Mouse (Mus musculus) liver, embryonic 13.5 days (tissue): ENCODE results near the gene Hspa1b. TPM values are rescaled to one million over a fixed set of nuclear protein-coding genes. Genes with fewer than 3 reads are reported as not detected.
"Not testable (repeated sequence)": the region's sequence is repeated elsewhere in the genome, so short reads cannot be mapped to it uniquely, and the experiment has no call there.

Experiments used
- ATAC-seq: fragments of 200-750 bp; cut with Nextera tagmentation; 2 replicates; pipeline ENCODE4 v1.8.0; 2017; ENCODE audit warnings: low read depth, mild to moderate bottlenecking, moderate number of reproducible peaks, moderate library complexity
- DNase-seq: peaks from one replicate; pipeline ENCODE4 v3.0.0; 2022
- H3K27ac ChIP-seq: fragments of 300-500 bp; sonication (generic); 2 replicates; pipeline ENCODE4 v1.5.1; 2015; ENCODE audit warnings: moderate library complexity, mild to moderate bottlenecking, inconsistent platforms
- H3K27me3 ChIP-seq: fragments of 300-500 bp; sonication (generic); 2 replicates; pipeline ENCODE4 v1.6.1; 2015; ENCODE audit warnings: mild to moderate bottlenecking, inconsistent platforms
- H3K36me3 ChIP-seq: fragments of 300-500 bp; sonication (generic); 2 replicates; pipeline ENCODE4 v1.6.1; 2015; ENCODE audit warnings: mild to moderate bottlenecking, inconsistent platforms
- H3K4me1 ChIP-seq: fragments of 300-500 bp; sonication (generic); replicated peaks from 2 replicates; pipeline ENCODE4 v1.6.1; 2015; ENCODE audit warnings: inconsistent platforms
- H3K4me2 ChIP-seq: fragments of 300-500 bp; sonication (generic); 2 replicates; pipeline ENCODE4 v1.6.1; 2015; ENCODE audit warnings: inconsistent platforms, mild to moderate bottlenecking, moderate library complexity
- H3K4me3 ChIP-seq: fragments of 300-500 bp; sonication (generic); replicated peaks from 2 replicates; pipeline ENCODE4 v1.5.1; 2015; ENCODE audit warnings: mild to moderate bottlenecking, inconsistent platforms
- H3K9ac ChIP-seq: fragments of 300-500 bp; sonication (generic); 2 replicates; pipeline ENCODE4 v1.6.1; 2015; ENCODE audit warnings: mild to moderate bottlenecking, inconsistent platforms
- H3K9me3 ChIP-seq: fragments of 300-500 bp; sonication (generic); replicated peaks from 2 replicates; pipeline ENCODE4 v1.6.1; 2016; ENCODE audit warnings: inconsistent platforms
- WGBS: fragments of 180-500 bp; shearing (Covaris S2); methylation state at CpG from one replicate; pipeline ENCODE4 v1.1.7; 2015; ENCODE audit not compliant: insufficient replicate concordance; 5-methylcytosine and 5-hydroxymethylcytosine counted together
- polyA plus RNA-seq: library from polyadenylated mRNA; unstranded; fragments of >200 nt; fragmentation: Nextera tagmentation; extraction: Ambion mirVana; gene quantifications from 2 replicates; pipeline ENCODE4 v1.2.1, GENCODE M21; 2015

The Hspa1b gene
- polyA plus RNA-seq: 0.07 and 0.15 TPM in 2 replicates

DNA sequence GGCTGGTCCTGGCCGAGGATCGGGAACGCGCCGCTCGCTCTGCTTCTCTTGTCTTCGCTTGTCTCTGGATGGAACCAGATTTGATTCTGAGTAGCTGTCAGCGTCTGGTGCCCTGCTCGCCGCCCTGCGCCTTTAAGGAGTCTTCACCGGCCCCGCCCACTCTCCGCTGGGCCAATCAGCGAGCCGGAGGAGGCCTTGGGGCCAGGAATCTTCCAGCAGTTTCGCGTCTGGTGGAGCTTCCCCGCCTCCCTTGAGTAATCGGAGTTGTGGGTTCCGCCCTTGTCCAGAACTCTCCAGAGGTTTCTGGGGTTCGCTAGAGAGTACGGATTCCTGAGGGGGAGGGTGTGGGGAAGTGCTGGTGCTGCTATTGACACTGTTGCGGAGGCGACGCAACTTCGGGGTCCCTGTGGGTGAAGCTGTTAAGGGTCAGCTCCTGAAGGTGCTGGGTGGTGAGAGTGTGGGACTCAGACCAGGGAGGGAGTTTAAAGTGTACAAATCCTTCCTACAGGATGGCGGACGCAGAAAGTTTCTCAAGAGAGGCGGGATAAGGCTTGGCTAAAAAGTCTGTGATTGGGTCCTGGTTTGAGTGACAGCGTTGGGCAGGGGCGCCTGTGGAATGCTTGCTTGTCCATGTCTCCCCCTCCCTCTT, at the start of gene Hspa1b:
Hspa1b (minus strand) TSS at position 109 of the 649 bp plus-strand sequence.
- Histone ChIP-seq H3K9ac (peak within 1 kb of the TSS; percentile 72), H3K4me1 (peaks cover 15% of the 10 kb centered on the region), H3K4me2 (peak within 1 kb of the TSS; percentile 85), H3K27ac (peak within 1 kb of the TSS; percentile 79), H3K27me3 (peaks cover 74% of the 10 kb centered on the region), H3K4me3 (peak within 1 kb of the TSS; percentile 58)
- H3K9me3 ChIP-seq, H3K36me3 ChIP-seq: not testable (repeated sequence)
- under 1% methylated on average over 32 of the region's 32 CpGs for WGBS
- peak; percentile 81 for DNase-seq
- peak; percentile 88 for ATAC-seq

DNA sequence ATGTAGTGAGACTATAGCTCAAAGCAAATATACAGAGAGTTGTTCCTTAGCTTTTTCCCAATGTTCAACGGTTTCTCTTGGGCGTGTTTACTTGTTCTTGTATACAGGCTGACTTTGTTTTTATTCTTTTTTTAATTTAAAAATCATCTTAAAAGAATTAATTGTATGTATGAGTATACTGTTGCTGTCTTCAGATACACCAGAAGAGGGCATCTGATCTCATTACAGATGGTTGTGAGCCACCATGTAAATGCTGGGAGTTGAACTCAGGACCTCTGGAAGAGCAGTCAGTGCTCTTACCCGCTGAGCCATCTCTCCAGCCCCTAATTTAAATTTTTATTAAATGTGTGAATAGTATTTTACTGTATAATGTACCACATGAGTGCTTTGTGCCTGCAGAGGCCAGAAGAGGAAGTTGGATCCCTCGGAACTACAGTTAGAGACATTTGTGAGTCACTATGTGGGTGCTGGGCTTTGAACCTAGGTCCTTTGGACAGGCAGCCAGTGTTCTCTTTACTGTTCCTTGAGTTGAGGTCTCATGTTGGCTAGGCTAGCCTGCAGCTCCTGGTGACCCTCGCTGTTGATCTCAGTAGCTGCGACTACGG, 48.5 kb upstream of the Hspa1b start:
- no peak overlapping the region for H3K4me3 ChIP-seq
- H3K27ac ChIP-seq: no peak overlapping the region
- H3K4me2 ChIP-seq: no peak overlapping the region
- DNase-seq (no peak), ATAC-seq (no peak)
- H3K27me3 ChIP-seq: no peaks in the 10 kb centered on the region
- H3K9me3 ChIP-seq: no peaks in the 10 kb centered on the region
- peaks cover 85% of the 10 kb centered on the region for H3K36me3 ChIP-seq
- no peak overlapping the region for H3K9ac ChIP-seq
- H3K4me1 ChIP-seq: peaks cover 26% of the 10 kb centered on the region
- WGBS: 90% methylated on average over 7 of the region's 7 CpGs

DNA sequence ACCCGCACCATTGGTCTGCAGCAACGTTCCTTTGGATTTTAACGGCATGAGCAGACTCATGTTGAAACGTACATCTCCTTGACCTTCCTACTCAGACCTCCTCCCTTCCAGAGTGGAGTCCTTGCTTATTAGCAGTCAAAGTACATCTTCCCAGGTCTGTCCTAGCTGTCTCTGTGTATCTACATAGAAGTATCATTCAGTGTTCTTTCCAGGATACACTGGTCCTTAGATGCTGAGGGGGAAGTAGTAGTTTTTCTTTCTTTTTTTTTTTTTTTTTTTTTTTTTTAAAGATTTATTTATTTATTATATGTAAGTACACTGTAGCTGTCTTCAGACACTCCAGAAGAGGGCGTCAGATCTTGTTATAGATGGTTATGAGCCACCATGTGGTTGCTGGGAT, 46.9 kb upstream of the Hspa1b start:
- not testable (repeated sequence) for H3K9me3 ChIP-seq, H3K9ac ChIP-seq, H3K27me3 ChIP-seq, H3K27ac ChIP-seq, DNase-seq, ATAC-seq, H3K4me3 ChIP-seq, H3K4me2 ChIP-seq
- peaks cover 30% of the 10 kb centered on the region for H3K4me1 ChIP-seq
- H3K36me3 ChIP-seq: peaks cover 69% of the 10 kb centered on the region
- 83% methylated on average over 4 of the region's 5 CpGs for WGBS

DNA sequence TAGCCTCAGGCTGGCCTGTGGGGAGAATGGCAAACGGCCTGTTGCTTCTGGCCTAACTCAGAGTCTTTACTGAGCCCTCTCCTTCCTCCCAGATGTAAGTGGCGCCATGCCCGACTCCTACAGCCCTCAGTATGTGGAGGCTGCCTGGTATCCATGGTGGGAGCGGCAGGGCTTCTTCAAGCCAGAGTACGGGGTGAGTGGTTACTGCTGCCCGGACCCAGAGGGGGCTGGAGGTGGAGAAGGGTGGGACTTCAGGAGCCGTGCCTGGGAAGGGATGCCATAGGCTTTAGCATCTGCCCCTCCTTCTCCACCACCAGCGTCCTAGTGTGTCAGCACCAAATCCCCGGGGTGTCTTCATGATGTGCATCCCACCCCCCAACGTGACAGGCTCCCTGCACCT, 46.1 kb upstream of the Hspa1b start:
- 91% methylated on average over 10 of the region's 10 CpGs for WGBS
- Histone ChIP-seq H3K9me3 (no peaks in the 10 kb centered on the region), H3K27me3 (no peaks in the 10 kb centered on the region), H3K4me1 (peaks cover 30% of the 10 kb centered on the region), H3K36me3 (peaks cover 62% of the 10 kb centered on the region), H3K4me2 (no peak overlapping the region), H3K4me3 (no peak overlapping the region), H3K27ac (peak overlapping the region; percentile 53; the same call in 1 of the 2 replicates), H3K9ac (no peak overlapping the region)
- no peak for DNase-seq
- no peak for ATAC-seq

DNA sequence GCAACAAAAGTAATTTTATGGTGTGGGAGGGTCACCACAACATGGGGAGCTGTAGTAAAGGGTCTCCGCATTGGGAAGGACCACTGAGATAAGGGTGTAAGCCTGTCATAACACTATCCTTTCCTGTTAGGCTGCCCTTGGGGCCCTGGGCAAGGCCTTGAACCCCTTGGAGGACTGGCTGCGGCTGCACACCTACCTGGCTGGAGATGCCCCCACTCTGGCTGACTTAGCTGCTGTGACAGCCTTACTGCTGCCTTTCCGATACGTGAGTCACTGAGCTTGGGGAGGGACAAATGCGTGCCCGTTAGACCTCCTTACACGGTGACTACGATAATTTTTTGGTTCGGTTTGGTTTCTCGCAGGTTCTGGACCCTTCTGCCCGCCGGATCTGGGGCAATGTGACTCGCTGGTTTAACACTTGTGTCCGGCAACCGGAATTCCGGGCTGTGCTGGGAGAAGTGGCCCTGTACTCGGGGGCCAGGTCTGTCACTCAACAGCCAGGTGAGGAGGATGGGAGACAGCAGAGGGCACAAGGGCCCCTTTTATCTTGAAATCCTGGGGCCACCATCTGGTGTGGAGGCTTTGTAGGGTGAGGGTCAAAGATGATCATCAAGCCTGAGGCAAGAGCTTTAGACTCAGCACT, 45.2 kb upstream of the Hspa1b start:
- peak overlapping the region; percentile 85 for H3K4me2 ChIP-seq
- ATAC-seq: no peak
- peak overlapping the region; percentile 42 for H3K9ac ChIP-seq
- no peak for DNase-seq
- H3K4me3 ChIP-seq: no peak overlapping the region
- no peaks in the 10 kb centered on the region for H3K27me3 ChIP-seq
- H3K27ac ChIP-seq: peak overlapping the region; percentile 97; the same call in 1 of the 2 replicates
- no peaks in the 10 kb centered on the region for H3K9me3 ChIP-seq
- 85% methylated on average over 17 of the region's 17 CpGs for WGBS
- H3K4me1 ChIP-seq: peaks cover 40% of the 10 kb centered on the region
- peaks cover 55% of the 10 kb centered on the region for H3K36me3 ChIP-seq

DNA sequence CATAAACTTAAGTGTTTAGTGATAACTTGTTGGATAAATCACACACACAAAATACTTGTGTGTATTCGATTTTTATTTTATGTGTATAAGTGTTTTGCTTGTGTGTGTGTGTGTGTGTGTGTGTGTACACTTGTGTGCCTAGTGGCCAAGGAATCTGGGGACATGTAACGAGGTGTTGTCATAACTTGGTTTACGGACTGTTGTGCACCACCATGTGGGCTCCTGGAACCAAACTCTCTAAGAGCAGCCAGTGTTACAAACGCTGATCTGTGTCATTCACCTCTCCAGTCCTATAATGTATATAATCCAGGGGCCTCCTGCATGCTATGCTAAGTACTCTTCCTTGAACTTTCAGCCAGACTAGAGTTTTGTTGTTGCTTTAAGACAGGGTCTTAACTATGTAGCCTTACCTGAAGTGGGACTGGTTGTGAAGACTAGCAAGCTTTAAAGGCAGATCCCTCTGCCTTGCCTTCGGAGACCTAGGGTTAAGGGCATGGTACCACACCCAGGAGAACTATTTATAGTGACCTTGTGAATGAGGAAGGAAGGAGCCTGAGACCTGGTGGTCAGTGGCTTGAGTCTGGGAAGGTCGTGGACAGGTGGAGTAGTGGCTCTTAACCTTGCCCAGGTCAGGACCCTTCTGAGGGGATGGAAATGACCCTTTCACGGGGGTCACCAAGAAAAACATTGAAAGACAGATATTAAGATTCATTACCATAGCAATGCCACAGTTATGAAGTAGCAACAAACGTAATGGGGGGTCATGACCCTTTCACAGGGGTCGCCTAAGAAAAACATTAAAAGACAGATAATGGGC, 44.2 kb upstream of the Hspa1b start:
- H3K27ac ChIP-seq: peak overlapping the region; percentile 97
- H3K4me2 ChIP-seq: peak overlapping the region; percentile 85
- WGBS: 40% methylated on average over 9 of the region's 9 CpGs
- H3K36me3 ChIP-seq: peaks cover 55% of the 10 kb centered on the region
- H3K9me3 ChIP-seq: no peaks in the 10 kb centered on the region
- H3K4me3 ChIP-seq: peak overlapping the region; percentile 79
- H3K27me3 ChIP-seq: no peaks in the 10 kb centered on the region
- H3K4me1 ChIP-seq: peaks cover 49% of the 10 kb centered on the region
- no peak for DNase-seq
- peak overlapping the region; percentile 91 for H3K9ac ChIP-seq
- no peak for ATAC-seq

DNA sequence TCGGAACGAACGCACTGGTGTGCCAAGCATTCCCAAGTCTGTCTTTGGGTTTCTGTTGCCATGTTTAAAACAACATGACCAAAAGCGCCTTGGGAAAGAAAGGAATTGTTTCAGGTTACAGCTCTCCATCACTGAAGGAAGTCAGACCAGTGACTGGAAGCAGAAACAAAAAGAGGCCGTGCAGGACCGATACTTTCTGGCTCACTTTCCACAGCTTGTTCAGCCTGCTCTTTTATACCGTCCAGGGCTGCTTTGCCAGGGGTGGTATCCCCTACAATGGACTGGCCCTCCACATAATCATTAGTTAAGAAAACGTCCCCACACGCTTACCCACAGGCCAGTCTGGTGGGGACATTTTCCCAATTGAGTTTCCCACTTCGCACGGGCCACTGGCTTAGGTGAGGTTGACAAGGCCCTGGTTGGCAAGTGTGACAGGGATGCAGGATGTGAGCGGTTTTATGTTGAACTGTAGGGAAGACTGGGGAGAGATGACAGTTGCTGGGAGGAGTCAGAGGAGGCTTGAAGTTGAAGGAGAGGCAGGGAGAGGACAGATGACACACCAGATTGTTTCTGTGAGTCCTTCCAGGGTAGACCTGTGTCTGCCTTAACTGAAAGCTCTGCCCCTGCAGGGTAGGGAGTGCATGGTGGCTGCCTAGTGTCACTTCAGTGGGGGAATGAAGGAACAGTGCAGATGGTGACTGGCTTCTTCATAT, 43.3 kb upstream of the Hspa1b start:
- H3K36me3 ChIP-seq: peaks cover 55% of the 10 kb centered on the region
- peak overlapping the region; percentile 91 for H3K9ac ChIP-seq
- no peaks in the 10 kb centered on the region for H3K9me3 ChIP-seq
- WGBS: 2% methylated on average over 12 of the region's 12 CpGs
- H3K27ac ChIP-seq: peak overlapping the region; percentile 97
- H3K4me2 ChIP-seq: peak overlapping the region; percentile 85
- peak; percentile 56 for DNase-seq
- peaks cover 58% of the 10 kb centered on the region for H3K4me1 ChIP-seq
- H3K27me3 ChIP-seq: no peaks in the 10 kb centered on the region
- peak overlapping the region; percentile 79 for H3K4me3 ChIP-seq
- peak; percentile 44 for ATAC-seq

DNA sequence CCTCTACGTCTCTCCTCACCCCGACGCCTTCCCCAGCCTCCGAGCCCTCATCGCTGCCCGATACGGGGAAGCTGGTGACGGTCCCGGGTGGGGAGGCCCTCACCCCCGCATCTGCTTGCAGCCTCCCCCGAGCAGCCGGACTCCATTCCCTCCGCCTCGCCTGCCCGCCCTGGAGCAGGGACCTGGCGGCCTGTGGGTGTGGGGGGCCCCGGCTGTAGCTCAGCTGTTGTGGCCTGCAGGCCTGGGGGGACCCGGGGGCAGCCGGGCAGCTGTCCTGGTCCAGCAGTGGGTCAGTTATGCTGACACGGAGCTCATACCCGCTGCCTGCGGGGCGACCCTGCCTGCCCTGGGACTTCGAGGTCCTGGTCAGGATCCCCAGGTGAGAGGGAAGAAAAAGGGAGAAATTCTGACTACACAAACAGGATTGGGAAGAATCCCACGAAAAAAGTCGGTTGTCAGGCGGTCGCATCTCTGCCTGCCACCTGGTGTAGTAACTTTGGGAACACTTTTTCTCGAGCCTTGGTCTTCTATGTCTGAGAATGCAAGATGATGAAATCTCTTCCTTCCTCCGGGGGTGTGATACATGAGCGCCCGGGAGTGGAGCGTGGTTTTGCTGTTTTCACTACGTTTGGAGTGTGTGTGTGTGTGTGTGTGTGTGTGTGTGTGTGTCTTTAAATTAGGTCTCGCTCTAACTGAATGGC, 42.6 kb upstream of the Hspa1b start:
- peaks cover 66% of the 10 kb centered on the region for H3K4me1 ChIP-seq
- H3K9ac ChIP-seq: peak overlapping the region; percentile 91
- peak overlapping the region; percentile 79 for H3K4me3 ChIP-seq
- peak overlapping the region; percentile 85 for H3K4me2 ChIP-seq
- peak; percentile 19 for ATAC-seq
- no peaks in the 10 kb centered on the region for H3K9me3 ChIP-seq
- no peak for DNase-seq
- H3K27ac ChIP-seq: peak overlapping the region; percentile 97
- H3K36me3 ChIP-seq: peaks cover 55% of the 10 kb centered on the region
- no peaks in the 10 kb centered on the region for H3K27me3 ChIP-seq
- under 1% methylated on average over 35 of the region's 35 CpGs for WGBS

DNA sequence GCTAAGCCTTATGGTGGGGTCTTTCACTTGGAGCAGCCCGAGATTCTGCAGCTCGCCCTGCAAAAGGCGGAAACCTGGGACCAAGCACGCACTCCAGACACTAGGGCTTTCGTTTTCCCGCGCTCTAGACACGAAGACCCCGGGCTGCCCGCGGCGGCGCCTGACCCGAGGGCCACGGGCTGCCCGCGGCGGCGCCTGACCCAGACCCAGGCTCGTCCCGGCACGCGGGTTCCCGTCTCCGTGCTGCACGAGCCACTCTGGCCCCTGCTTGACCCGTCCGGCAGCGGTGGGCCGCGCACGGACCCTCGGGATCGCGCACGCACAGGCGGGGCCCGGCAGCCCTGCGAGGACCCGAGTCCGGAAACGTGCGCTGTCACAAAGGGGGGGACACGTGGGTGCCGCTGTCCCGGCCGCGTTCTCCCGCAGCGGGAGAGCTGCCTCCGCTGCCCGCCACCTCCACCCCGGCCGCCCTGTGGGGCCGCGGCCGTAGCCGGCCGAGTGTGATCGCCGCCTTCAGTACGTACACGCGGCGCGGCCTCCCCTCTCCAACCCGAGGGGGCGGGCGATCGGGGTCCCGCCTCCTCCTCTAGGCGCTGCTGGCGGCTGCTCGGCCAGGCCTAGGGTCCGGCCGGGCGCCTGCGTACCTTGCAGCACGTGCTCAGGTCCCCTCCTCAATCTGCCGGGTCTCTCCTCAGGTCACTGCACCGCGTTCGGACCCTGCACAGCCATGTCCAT, 41.8 kb upstream of the Hspa1b start, which contains the start of gene Vars:
Vars (plus strand) TSS at position 271 of the 735 bp plus-strand sequence.
- peak; percentile 75 for ATAC-seq
- WGBS: under 1% methylated on average over 83 of the region's 83 CpGs
- peaks cover 71% of the 10 kb centered on the region for H3K4me1 ChIP-seq

More for the DNA sequence above, 41.8 kb upstream of the Hspa1b start, which contains the start of gene Vars:
- H3K27me3 ChIP-seq: no peaks in the 10 kb centered on the region
- H3K9me3 ChIP-seq: no peaks in the 10 kb centered on the region
- peak within 1 kb of the TSS; percentile 79 for H3K4me3 ChIP-seq
- peak; percentile 84 for DNase-seq
- H3K27ac ChIP-seq: peak within 1 kb of the TSS; percentile 97
- H3K9ac ChIP-seq: peak within 1 kb of the TSS; percentile 91
- H3K4me2 ChIP-seq: peak within 1 kb of the TSS; percentile 85
- peaks cover 54% of the 10 kb centered on the region for H3K36me3 ChIP-seq
